Mouse (Mus musculus): Measurements from ENCODE around the gene Pofut2. TPM values are rescaled to one million over a fixed set of nuclear protein-coding genes. Genes with fewer than 3 reads are reported as not detected.

The Pofut2 gene
- polyA plus RNA-seq, 1 experiment from 2014 or later = 40.7 TPM

GRCm38 (mm10) chr10:77251784-77252539 lies 7.1 kb upstream of the Pofut2 start:
- Histone ChIP-seq H3K27me3 (replicated peaks) (0 out of 2 replicates have a peak, but pooled peaks cover 8% of the 10 kb centered on the region), H3K36me3 (no peaks in the 10 kb centered on the region), H3K9ac (0 out of 2 replicates have a peak overlapping the region, but pooled peaks have one; percentile 9), H3K27ac (peak overlapping the region; percentile 28; the same call in 1 of the 2 replicates), H3K4me1 (peaks cover 33% of the 10 kb centered on the region), H3K4me3 (no peak overlapping the region), H3K4me2 (no peak overlapping the region), H3K9me3 (replicated peaks) (no peaks in the 10 kb centered on the region)
- peak; percentile 35; the same call in 1 of the 2 replicates for ATAC-seq
- 68% methylated on average over 18 of the region's 18 CpGs for WGBS (ENCODE audit: insufficient replicate concordance)

- 0 out of 2 replicates have a peak overlapping the region, but pooled peaks have one; percentile 28 for H3K27ac ChIP-seq
- no peaks in the 10 kb centered on the region for H3K9me3 ChIP-seq (replicated peaks)
- H3K36me3 ChIP-seq = no peaks in the 10 kb centered on the region
- H3K4me3 ChIP-seq = no peak overlapping the region
- H3K27me3 ChIP-seq (replicated peaks) = 0 out of 2 replicates have a peak, but pooled peaks cover 8% of the 10 kb centered on the region
- H3K9ac ChIP-seq = 0 out of 2 replicates have a peak overlapping the region, but pooled peaks have one; percentile 9
- no peak overlapping the region for H3K4me2 ChIP-seq
- WGBS (ENCODE audit: insufficient replicate concordance) = 2% methylated on average over 4 of the region's 4 CpGs
- ATAC-seq = peak; percentile 53
- peaks cover 33% of the 10 kb centered on the region for H3K4me1 ChIP-seq
These were observed 6.2 kb upstream of the Pofut2 start for GRCm38 (mm10) chr10:77252790-77253189.

GRCm38 (mm10) chr10:77255231-77255630 lies 3.8 kb upstream of the Pofut2 start:
- WGBS (ENCODE audit: insufficient replicate concordance) = 81% methylated on average over 3 of the region's 3 CpGs
- Histone ChIP-seq H3K9me3 (replicated peaks) (no peaks in the 10 kb centered on the region), H3K27me3 (replicated peaks) (0 out of 2 replicates have a peak, but pooled peaks cover 8% of the 10 kb centered on the region), H3K9ac (no peak overlapping the region), H3K27ac (no peak overlapping the region), H3K4me2 (no peak overlapping the region), H3K36me3 (no peaks in the 10 kb centered on the region), H3K4me3 (no peak overlapping the region), H3K4me1 (peaks cover 49% of the 10 kb centered on the region)
- ATAC-seq = no peak

- no peak overlapping the region for H3K4me2 ChIP-seq
- no peak overlapping the region for H3K4me3 ChIP-seq
- 0 out of 2 replicates have a peak, but pooled peaks cover 8% of the 10 kb centered on the region for H3K27me3 ChIP-seq (replicated peaks)
- H3K36me3 ChIP-seq = peaks cover 4% of the 10 kb centered on the region
- 76% methylated on average over 3 of the region's 3 CpGs for WGBS (ENCODE audit: insufficient replicate concordance)
- no peaks in the 10 kb centered on the region for H3K9me3 ChIP-seq (replicated peaks)
- H3K9ac ChIP-seq = no peak overlapping the region
- peaks cover 50% of the 10 kb centered on the region for H3K4me1 ChIP-seq
- H3K27ac ChIP-seq = no peak overlapping the region
- no peak for ATAC-seq
These were observed 3.3 kb upstream of the Pofut2 start for GRCm38 (mm10) chr10:77255676-77256075.

GRCm38 (mm10) chr10:77258041-77258590 lies 902 bp upstream of the Pofut2 start:
- peak overlapping the region; percentile 96 for H3K4me3 ChIP-seq
- H3K9me3 ChIP-seq (replicated peaks) = no peaks in the 10 kb centered on the region
- H3K4me1 ChIP-seq = peaks cover 28% of the 10 kb centered on the region
- peak overlapping the region; percentile 78; the same call in 1 of the 2 replicates for H3K27ac ChIP-seq
- 53% methylated on average over 4 of the region's 4 CpGs for WGBS (ENCODE audit: insufficient replicate concordance)
- H3K9ac ChIP-seq = 0 out of 2 replicates have a peak overlapping the region, but pooled peaks have one; percentile 92
- ATAC-seq = no peak
- 0 out of 2 replicates have a peak, but pooled peaks cover 7% of the 10 kb centered on the region for H3K27me3 ChIP-seq (replicated peaks)
- peak overlapping the region; percentile 94 for H3K4me2 ChIP-seq
- peaks cover 29% of the 10 kb centered on the region for H3K36me3 ChIP-seq

GRCm38 (mm10) chr10:77260166-77260875 lies 1.3 kb downstream of the Pofut2 start:
- H3K36me3 ChIP-seq = peaks cover 51% of the 10 kb centered on the region
- peak overlapping the region; percentile 94 for H3K4me2 ChIP-seq
- 84% methylated on average over 17 of the region's 17 CpGs for WGBS (ENCODE audit: insufficient replicate concordance)
- peak overlapping the region; percentile 92 for H3K9ac ChIP-seq
- ATAC-seq = no peak
- peaks cover 23% of the 10 kb centered on the region for H3K4me1 ChIP-seq
- no peak overlapping the region for H3K27ac ChIP-seq
- H3K9me3 ChIP-seq (replicated peaks) = no peaks in the 10 kb centered on the region
- peak overlapping the region; percentile 96 for H3K4me3 ChIP-seq
- no peaks in the 10 kb centered on the region for H3K27me3 ChIP-seq (replicated peaks)

GRCm38 (mm10) chr10:77266281-77266680 lies 7.3 kb downstream of the Pofut2 start:
- 0 out of 2 replicates have a peak, but pooled peaks have one; percentile 14 for ATAC-seq
- no peak overlapping the region for H3K27ac ChIP-seq
- no peaks in the 10 kb centered on the region for H3K9me3 ChIP-seq (replicated peaks)
- 56% methylated on average over 8 of the region's 8 CpGs for WGBS (ENCODE audit: insufficient replicate concordance)
- no peaks in the 10 kb centered on the region for H3K27me3 ChIP-seq (replicated peaks)
- H3K4me1 ChIP-seq = no peaks in the 10 kb centered on the region
- no peak overlapping the region for H3K4me2 ChIP-seq
- no peak overlapping the region for H3K4me3 ChIP-seq
- no peak overlapping the region for H3K9ac ChIP-seq
- H3K36me3 ChIP-seq = peaks cover 89% of the 10 kb centered on the region

GRCm38 (mm10) chr10:77267027-77267426 lies 8.0 kb downstream of the Pofut2 start:
- Histone ChIP-seq H3K4me2 (no peak overlapping the region), H3K4me1 (no peaks in the 10 kb centered on the region), H3K36me3 (peaks cover 82% of the 10 kb centered on the region), H3K9ac (no peak overlapping the region), H3K9me3 (replicated peaks) (no peaks in the 10 kb centered on the region), H3K27ac (no peak overlapping the region), H3K27me3 (replicated peaks) (no peaks in the 10 kb centered on the region), H3K4me3 (no peak overlapping the region)
- ATAC-seq = no peak
- WGBS (ENCODE audit: insufficient replicate concordance) = 75% methylated on average over 14 of the region's 14 CpGs

GRCm38 (mm10) chr10:77269129-77269528 lies 10.1 kb downstream of the Pofut2 start:
- no peak for ATAC-seq
- 74% methylated on average over 7 of the region's 7 CpGs for whole genome bisulfite sequencing (ENCODE audit: insufficient replicate concordance)
- Histone ChIP-seq H3K36me3 (peaks cover 60% of the 10 kb centered on the region), H3K9me3 (replicated peaks) (no peaks in the 10 kb centered on the region), H3K4me2 (no peak overlapping the region), H3K27ac (no peak overlapping the region), H3K4me3 (no peak overlapping the region), H3K27me3 (replicated peaks) (peaks cover 12% of the 10 kb centered on the region; the same call in 1 of the 2 replicates), H3K4me1 (no peaks in the 10 kb centered on the region), H3K9ac (no peak overlapping the region)

GRCm38 (mm10) chr10:77272980-77273730 lies 14.1 kb downstream of the Pofut2 start:
- H3K27ac ChIP-seq = no peak overlapping the region
- ATAC-seq = no peak

GRCm38 (mm10) chr10:77273798-77274197 lies 14.8 kb downstream of the Pofut2 start:
- no peaks in the 10 kb centered on the region for H3K9me3 ChIP-seq (replicated peaks)
- no peak overlapping the region for H3K4me3 ChIP-seq
- H3K36me3 ChIP-seq = peaks cover 14% of the 10 kb centered on the region
- H3K27me3 ChIP-seq (replicated peaks) = peaks cover 19% of the 10 kb centered on the region
- H3K9ac ChIP-seq = no peak overlapping the region
- no peaks in the 10 kb centered on the region for H3K4me1 ChIP-seq
- H3K27ac ChIP-seq = no peak overlapping the region
- no peak overlapping the region for H3K4me2 ChIP-seq
- no peak for ATAC-seq

More at GRCm38 (mm10) chr10:77272980-77273730, 14.1 kb downstream of the Pofut2 start:
- Histone ChIP-seq H3K4me3 (no peak overlapping the region), H3K9me3 (replicated peaks) (no peaks in the 10 kb centered on the region), H3K4me2 (no peak overlapping the region), H3K9ac (no peak overlapping the region), H3K4me1 (no peaks in the 10 kb centered on the region), H3K36me3 (peaks cover 20% of the 10 kb centered on the region), H3K27me3 (replicated peaks) (peaks cover 19% of the 10 kb centered on the region)
- 52% methylated on average over 11 of the region's 11 CpGs for WGBS (ENCODE audit: insufficient replicate concordance)
